Mouse (Mus musculus) ES-Bruce4 (cell line): Measurements from ENCODE around the gene Hoxa2.

Experiments used
- CTCF ChIP-seq: IDR thresholded peaks from one replicate; pipeline ENCODE4 v1.8.1; 2011; ENCODE audit warnings: low read depth, low read length
- EP300 ChIP-seq: IDR thresholded peaks from 2 replicates; pipeline ENCODE4 v1.6.1; 2011; ENCODE audit warnings: low read depth, low read length; ENCODE audit not compliant: insufficient read depth
- POLR2A ChIP-seq: IDR thresholded peaks from one replicate; pipeline ENCODE4 v1.8.1; 2011; ENCODE audit warnings: low read length; ENCODE audit not compliant: insufficient read depth

GRCm38 (mm10) chr6:52186500-52186899 lies 21.9 kb upstream of the Hoxa2 start:
- TF ChIP-seq CTCF (no peak), EP300 (no peak), POLR2A (no peak)
